Mouse (Mus musculus) thymus, postnatal 4 days (tissue): ENCODE results near the gene Hk1.
"Not testable (repeated sequence)": the region's sequence is repeated elsewhere in the genome, so short reads cannot be mapped to it uniquely, and the experiment has no call there.

Experiments
- DNase-seq: peaks from one replicate; pipeline ENCODE4 v3.0.0; 2021

The Hk1 gene

DNA sequence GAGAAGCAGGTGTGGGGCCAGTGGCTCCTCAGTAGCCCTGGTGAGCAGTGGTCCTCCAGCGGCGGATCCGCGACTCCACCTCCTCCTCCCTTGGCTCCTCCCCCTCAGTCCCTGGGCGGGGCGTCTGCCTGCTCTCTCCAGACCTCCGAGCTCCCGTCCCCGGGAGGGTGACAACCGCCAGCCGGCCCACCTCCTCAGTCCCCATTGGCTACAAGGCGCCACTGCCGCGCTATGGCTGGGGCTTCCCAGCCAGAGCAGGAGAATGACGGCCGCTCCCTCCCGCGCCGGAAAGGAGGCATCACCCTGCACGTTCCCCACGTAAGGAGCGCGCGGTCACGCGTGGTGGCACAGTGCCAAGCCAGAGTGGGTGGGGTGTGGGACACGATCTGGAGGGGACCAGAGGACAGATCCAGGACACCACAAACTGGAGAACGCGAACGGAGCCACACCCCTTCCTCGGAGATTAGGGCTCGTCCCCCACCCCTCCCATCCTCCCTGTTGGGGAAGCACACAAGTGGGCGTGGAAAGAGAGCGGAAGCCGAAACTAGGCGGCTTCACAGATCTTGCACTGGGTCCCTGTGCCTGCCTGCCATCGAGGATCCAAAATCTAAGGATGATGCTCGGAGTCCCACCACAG lies 39.5 kb downstream of the Hk1 start:
- peak; percentile 99 for DNase-seq

DNA sequence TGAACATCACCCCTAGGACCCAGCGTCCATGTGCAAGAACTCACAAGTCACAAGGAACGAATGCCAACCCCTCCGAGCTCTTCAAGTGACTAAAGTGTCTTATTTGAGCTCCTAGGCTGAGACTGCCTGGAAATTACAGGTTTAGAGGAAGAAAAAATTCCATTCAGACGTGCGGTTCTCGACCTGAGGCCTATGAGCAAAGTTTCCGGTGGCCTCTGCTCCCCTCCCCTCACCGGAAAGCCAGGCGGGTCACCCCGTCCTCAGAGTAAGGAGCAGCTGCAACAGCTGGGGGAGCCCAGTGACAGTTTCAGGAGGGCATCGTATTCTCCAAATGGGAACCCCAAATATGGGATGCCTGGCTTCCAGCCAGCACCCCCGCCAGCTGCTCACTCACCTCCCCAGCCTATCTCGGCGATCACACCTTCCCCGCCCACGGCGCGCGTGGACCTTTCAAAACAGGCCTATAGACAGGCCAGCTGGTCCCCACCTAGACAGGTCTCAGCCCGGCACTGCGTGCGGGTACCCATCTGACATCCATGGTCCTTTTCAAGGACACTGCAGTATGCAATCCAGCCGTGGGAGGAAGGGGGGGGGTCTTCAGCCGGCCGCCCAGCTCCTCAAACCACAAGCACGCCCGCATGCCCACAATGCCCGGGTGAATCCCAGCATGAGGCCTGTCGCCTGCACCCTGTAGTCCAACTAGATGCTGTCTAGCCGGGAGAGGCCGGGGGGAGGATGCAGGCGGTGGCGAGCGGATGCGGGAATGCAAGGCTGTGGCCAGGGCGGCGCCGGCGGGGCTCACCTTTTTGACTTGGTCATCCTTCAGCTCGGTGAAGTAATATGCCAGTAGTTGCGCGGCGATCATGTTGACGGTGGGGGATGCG lies 40.3 kb downstream of the Hk1 start:
- DNase-seq, result peak; percentile 77

GRCm38 (mm10) chr10:62338626-62339025 lies 41.1 kb downstream of the Hk1 start:
- peak; percentile 34 for DNase-seq

- DNase-seq, result peak; percentile 37
Measured at GRCm38 (mm10) chr10:62338176-62338575, 41.5 kb downstream of the Hk1 start.

- DNase-seq, result no peak
Measured at GRCm38 (mm10) chr10:62336601-62337578, 42.8 kb downstream of the Hk1 start.

DNA sequence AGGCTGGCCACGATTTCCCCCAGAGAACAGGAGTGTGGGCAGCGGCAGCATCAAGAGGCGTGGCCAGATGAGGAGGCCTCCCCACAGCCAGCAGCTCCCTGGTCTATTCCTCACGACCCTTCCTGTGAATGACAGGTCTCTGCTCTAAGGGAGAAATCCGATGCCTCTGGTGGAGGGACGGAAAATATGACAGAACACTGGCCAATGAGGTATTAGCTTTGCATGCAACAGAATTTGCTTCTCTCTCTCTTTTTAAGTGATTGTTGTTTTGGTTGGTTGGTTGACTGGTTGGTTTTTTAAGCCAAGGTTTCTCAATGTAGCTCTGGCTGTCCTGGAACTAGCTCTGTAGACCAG lies 44.3 kb downstream of the Hk1 start:
- no peak for DNase-seq

GRCm38 (mm10) chr10:62334686-62335422 lies 44.9 kb downstream of the Hk1 start:
- no peak for DNase-seq

DNA sequence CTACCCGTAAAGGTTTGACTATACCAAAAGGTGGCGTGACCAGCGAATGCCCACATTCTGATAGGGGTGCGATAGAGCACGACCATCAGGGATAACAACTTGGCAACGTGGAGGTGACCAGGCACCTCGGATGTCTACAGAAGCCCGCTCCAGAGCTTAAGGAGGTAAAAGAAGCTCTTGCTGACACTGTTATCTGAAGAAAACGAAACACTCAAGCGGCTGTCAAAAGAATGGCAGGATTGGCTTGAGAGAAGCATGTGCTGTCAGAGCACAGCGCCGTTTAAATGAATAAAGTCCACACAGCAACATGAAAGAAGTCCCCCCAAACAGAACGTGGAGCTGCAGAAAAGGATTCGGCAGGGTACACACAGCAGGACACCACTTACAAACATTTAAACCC lies 46.4 kb downstream of the Hk1 start:
- no peak for DNase-seq

GRCm38 (mm10) chr10:62332514-62332913 lies 47.2 kb downstream of the Hk1 start:
- no peak for DNase-seq

GRCm38 (mm10) chr10:62331771-62332170 lies 47.9 kb downstream of the Hk1 start:
- no peak for DNase-seq

GRCm38 (mm10) chr10:62331296-62331695 lies 48.4 kb downstream of the Hk1 start:
- DNase-seq, result no peak

- no peak for DNase-seq
Measured at GRCm38 (mm10) chr10:62329846-62330245, 49.9 kb downstream of the Hk1 start.

DNA sequence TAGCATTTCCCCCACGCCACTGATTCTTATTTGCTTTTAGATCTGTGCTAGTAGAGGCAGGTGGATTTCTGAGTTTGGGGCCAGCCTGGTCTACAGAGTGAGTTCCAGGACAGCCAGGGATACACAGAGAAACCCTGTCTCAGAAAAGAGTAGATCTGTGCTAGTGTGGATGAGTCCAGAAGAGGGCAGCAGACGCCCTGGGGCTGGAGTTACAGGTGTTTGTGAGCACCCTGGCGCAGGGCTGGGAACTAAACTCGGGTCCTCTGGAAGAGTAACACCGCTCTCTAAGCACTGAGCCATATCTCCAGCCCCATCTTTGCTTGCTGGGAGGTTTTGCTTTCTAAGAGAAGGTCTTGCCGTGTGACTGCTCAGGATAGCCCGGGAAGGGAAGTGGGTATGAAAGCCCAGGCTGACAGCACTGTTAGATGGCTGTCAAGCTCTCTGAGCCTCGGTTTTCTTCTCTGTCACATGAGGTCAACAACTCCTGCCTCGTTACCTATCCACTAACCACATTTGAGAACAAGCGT lies 50.8 kb downstream of the Hk1 start:
- peak; percentile 44 for DNase-seq

DNA sequence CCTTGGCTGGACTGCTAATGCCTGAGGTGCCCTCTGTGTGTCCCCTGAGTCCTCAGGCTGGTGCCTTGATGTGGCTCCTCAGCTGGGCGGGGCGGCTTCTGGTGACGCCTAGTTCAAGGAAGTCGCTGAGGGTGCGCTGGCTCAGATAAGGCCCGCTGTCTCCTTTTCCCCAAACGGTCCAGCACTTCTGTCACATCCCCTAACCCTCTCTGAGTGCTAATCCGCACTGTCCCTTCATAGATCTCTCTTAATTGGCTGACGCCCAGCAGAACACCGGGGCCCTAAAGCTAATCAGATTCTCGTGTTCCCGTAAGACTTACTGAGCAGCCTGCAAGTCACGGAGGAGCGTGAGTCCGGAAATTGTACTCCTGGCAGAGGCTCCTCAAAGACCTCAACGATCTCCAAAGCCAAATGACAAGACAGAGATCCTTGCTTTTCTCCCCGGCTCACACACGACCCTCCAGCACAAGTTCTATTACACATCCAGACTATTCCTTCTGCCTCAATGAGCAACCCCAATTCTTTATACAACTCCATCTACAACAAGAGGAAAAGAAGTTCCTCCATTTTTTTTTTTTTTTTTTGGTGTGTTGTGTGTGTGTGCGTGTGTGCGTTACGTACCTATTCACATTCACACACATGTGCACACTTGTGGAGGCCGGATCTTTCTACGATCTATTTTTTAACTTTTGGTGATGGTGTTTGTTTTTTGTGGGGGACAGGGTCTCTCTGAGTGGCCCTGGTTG lies 52.0 kb downstream of the Hk1 start:
- peak; percentile 69 for DNase-seq

DNA sequence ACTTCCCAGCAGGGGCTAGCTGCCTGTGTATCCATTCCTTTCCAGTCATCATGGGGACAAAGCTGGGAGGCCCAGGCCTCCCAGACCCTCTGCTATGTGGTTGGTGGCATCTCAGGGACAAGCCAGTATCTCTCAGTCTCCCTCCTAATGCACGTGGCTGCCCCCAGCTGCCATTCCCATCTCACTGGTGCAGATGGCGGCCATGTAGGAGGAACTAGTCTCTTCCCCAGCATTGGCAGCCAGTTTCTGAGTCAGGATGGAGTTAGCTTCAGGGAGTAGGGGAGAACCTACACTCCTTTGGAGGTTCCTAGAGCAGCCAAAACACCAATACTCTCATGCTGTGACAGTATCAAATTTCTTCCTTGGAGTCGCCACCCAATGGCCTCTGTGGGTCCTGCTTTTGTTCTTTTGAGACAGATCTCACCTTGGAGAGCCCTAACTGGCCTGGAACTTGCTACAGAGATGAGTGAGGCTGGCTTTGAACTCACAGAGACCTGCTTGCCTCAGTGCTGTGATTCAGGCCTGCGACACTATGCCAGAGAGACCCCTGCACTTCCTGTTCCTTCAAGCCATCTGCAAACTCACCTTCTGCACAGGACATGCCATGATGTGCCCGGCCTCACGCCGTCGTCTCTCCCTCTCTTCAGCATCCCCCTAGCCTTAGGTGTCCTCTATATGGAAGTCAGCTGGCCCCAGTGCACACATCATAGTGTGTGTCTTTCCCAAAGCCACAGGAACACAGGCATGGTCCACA lies 52.7 kb downstream of the Hk1 start:
- no peak for DNase-seq

- DNase-seq, result no peak
Measured at GRCm38 (mm10) chr10:62326002-62326401, 53.7 kb downstream of the Hk1 start.

GRCm38 (mm10) chr10:62322821-62323220 lies 56.9 kb downstream of the Hk1 start:
- not testable (repeated sequence) for DNase-seq

GRCm38 (mm10) chr10:62321457-62321856 lies 58.3 kb downstream of the Hk1 start:
- DNase-seq, result no peak

DNA sequence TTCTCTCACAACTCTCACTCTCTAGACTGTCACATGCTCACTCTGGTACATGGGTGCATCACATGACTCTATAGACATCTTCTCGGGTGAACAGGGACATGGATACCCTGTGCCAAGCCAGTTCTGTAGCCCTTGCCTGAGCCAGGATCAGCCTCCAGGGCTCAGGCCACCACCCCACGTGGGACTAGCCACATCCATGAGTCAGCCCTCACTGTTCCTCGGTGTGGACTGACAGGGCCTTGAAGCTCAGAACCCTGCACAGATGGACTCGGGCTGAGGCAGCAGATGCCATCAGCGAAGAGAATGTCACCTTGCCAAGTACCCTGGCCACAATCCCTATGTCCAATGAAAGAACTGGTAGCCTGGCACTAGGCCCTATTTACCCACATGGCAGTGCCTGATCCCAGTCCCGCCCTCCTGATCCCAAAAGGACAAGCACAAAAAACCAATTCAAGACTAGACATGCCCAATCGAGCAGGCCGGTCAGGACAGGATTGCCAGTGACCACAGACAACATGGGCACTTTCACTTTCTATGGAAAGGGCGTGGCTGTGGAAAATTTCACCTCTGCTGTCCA lies 59.2 kb downstream of the Hk1 start:
- no peak for DNase-seq

GRCm38 (mm10) chr10:62319154-62319553 lies 60.6 kb downstream of the Hk1 start:
- no peak for DNase-seq
